Mouse (Mus musculus): ENCODE results near the gene Dapk2.

The Dapk2 gene

GRCm38 (mm10) chr9:66184572-66184971, 26.5 kb downstream of the Dapk2 start:
- no peak for DNase-seq (ENCODE audit: low read depth in 1 of 2, low spot score in 2 of 2)

- no peak for DNase-seq (ENCODE audit: low read depth in 1 of 2, low spot score in 2 of 2)
Measured at GRCm38 (mm10) chr9:66186426-66186825, 28.4 kb downstream of the Dapk2 start.

GRCm38 (mm10) chr9:66189026-66189425, 31.0 kb downstream of the Dapk2 start:
- DNase-seq (ENCODE audit: low read depth in 1 of 2, low spot score in 2 of 2): no peak

GRCm38 (mm10) chr9:66194003-66194402, 36.0 kb downstream of the Dapk2 start:
- DNase-seq (ENCODE audit: low read depth in 1 of 2, low spot score in 2 of 2): no peak

- DNase-seq (ENCODE audit: low read depth in 1 of 2, low spot score in 2 of 2): no peak
Measured at GRCm38 (mm10) chr9:66196561-66196960, 38.5 kb downstream of the Dapk2 start.

- no peak for DNase-seq (ENCODE audit: low read depth in 1 of 2, low spot score in 2 of 2)
Measured at GRCm38 (mm10) chr9:66198533-66198932, 40.5 kb downstream of the Dapk2 start.

GRCm38 (mm10) chr9:66199657-66200410, 41.8 kb downstream of the Dapk2 start:
- no peak for DNase-seq (ENCODE audit: low read depth in 1 of 2, low spot score in 2 of 2)

GRCm38 (mm10) chr9:66200411-66200789, 42.4 kb downstream of the Dapk2 start:
- DNase-seq (ENCODE audit: low read depth in 1 of 2, low spot score in 2 of 2): no peak

GRCm38 (mm10) chr9:66201665-66202064, 43.6 kb downstream of the Dapk2 start:
- no peak for DNase-seq (ENCODE audit: low read depth in 1 of 2, low spot score in 2 of 2)

- DNase-seq (ENCODE audit: low read depth in 1 of 2, low spot score in 2 of 2): no peak
Measured at GRCm38 (mm10) chr9:66202463-66202862, 44.4 kb downstream of the Dapk2 start.

- no peak for DNase-seq (ENCODE audit: low read depth in 1 of 2, low spot score in 2 of 2)
Measured at GRCm38 (mm10) chr9:66205702-66206101, 47.7 kb downstream of the Dapk2 start.

GRCm38 (mm10) chr9:66206825-66207224, 48.8 kb downstream of the Dapk2 start:
- DNase-seq (ENCODE audit: low read depth in 1 of 2, low spot score in 2 of 2): no peak

GRCm38 (mm10) chr9:66211420-66211819, 53.4 kb downstream of the Dapk2 start:
- DNase-seq (ENCODE audit: low read depth in 1 of 2, low spot score in 2 of 2): no peak

GRCm38 (mm10) chr9:66212088-66212487, 54.1 kb downstream of the Dapk2 start:
- no peak for DNase-seq (ENCODE audit: low read depth in 1 of 2, low spot score in 2 of 2)

- DNase-seq (ENCODE audit: low read depth in 1 of 2, low spot score in 2 of 2): no peak
Measured at GRCm38 (mm10) chr9:66212802-66213201, 54.8 kb downstream of the Dapk2 start.

- DNase-seq (ENCODE audit: low read depth in 1 of 2, low spot score in 2 of 2): no peak
Measured at GRCm38 (mm10) chr9:66213386-66214032, 55.5 kb downstream of the Dapk2 start.

- no peak for DNase-seq (ENCODE audit: low read depth in 1 of 2, low spot score in 2 of 2)
Measured at GRCm38 (mm10) chr9:66215551-66215950, 57.5 kb downstream of the Dapk2 start.

- DNase-seq (ENCODE audit: low read depth in 1 of 2, low spot score in 2 of 2): no peak
Measured at GRCm38 (mm10) chr9:66217970-66218369, 59.9 kb downstream of the Dapk2 start.

GRCm38 (mm10) chr9:66218917-66219725, 61.1 kb downstream of the Dapk2 start:
- no peak for DNase-seq (ENCODE audit: low read depth in 1 of 2, low spot score in 2 of 2)

GRCm38 (mm10) chr9:66223872-66224271, 65.8 kb downstream of the Dapk2 start:
- DNase-seq (ENCODE audit: low read depth in 1 of 2, low spot score in 2 of 2): no peak

GRCm38 (mm10) chr9:66225737-66226485, 67.9 kb downstream of the Dapk2 start:
- no peak for DNase-seq (ENCODE audit: low read depth in 1 of 2, low spot score in 2 of 2)
